Mouse (Mus musculus) gastrocnemius, postnatal 14 days (tissue): Measurements from ENCODE around the gene Kdm8. TPM values are rescaled to one million over a fixed set of nuclear protein-coding genes. Genes with fewer than 3 reads are reported as not detected.

Source experiments
- DNase-seq: peaks from one replicate; pipeline ENCODE4 v3.0.0; 2021; ENCODE audit warnings: mixed read lengths
- intact Hi-C: fragments of 180-260 bp; cut with DNase I; formaldehyde crosslinking; loops from one replicate; pipeline ENCODE4 v1.15.1; 2025; ENCODE audit warnings: low total_unique reads
- total RNA-seq, 2 experiments: library from RNA; stranded (reverse); gene quantifications; 2 replicates each; pipeline ENCODE4 v1.2.3; 2021

The Kdm8 gene
- total RNA-seq, 2 experiments from 2014 or later: 4.3 to 4.9 TPM

GRCm38 (mm10) chr7:125491760-125492159 lies 47.3 kb downstream of the Kdm8 start:
- DNase-seq: no peak
- intact Hi-C loops: no loop called here

GRCm38 (mm10) chr7:125492551-125492950 lies 48.1 kb downstream of the Kdm8 start:
- DNase-seq: no peak
- intact Hi-C loops: no loop called here

- DNase-seq: no peak
- intact Hi-C loops: no loop called here
These were observed 51.5 kb downstream of the Kdm8 start for GRCm38 (mm10) chr7:125495864-125496440.

- no peak for DNase-seq
- intact Hi-C loops: no loop called here
These were observed 55.7 kb downstream of the Kdm8 start for GRCm38 (mm10) chr7:125499927-125500868.

- DNase-seq: no peak
- intact Hi-C loops: no loop called here
These were observed 56.4 kb downstream of the Kdm8 start for GRCm38 (mm10) chr7:125500879-125501278.

- DNase-seq: no peak
- intact Hi-C loops: no loop called here
These were observed 59.1 kb downstream of the Kdm8 start for GRCm38 (mm10) chr7:125503374-125504092.

- intact Hi-C loops: no loop called here
- no peak for DNase-seq
These were observed 60.1 kb downstream of the Kdm8 start for GRCm38 (mm10) chr7:125504618-125505017.

GRCm38 (mm10) chr7:125505568-125505967 lies 61.1 kb downstream of the Kdm8 start:
- DNase-seq: no peak
- intact Hi-C loops: no loop called here

- intact Hi-C loops: no loop called here
- DNase-seq: no peak
These were observed 62.8 kb downstream of the Kdm8 start for GRCm38 (mm10) chr7:125507279-125507678.

GRCm38 (mm10) chr7:125511432-125511831 lies 67.0 kb downstream of the Kdm8 start:
- DNase-seq: no peak
- intact Hi-C loops: no loop called here

- DNase-seq: no peak
- intact Hi-C loops: no loop called here
These were observed 67.4 kb downstream of the Kdm8 start for GRCm38 (mm10) chr7:125511852-125512251.

Other genes starting within 250 kb of the Kdm8 start
- gene Nsmce1, start 46.9 kb downstream of the Kdm8 start, total RNA-seq: 10 to 100 TPM; 12.2 to 13.4 TPM
- gene Il4ra, start 107.4 kb downstream of the Kdm8 start, total RNA-seq: 1 to 10 TPM; 9.4 to 9.5 TPM
- gene Il21r, start 158.8 kb downstream of the Kdm8 start, total RNA-seq: under 1 TPM; 0.09 to 0.10 TPM